20 mouse cellular contexts compared by ENCODE assay signal in genomic region chr11:88549529-88549900, GRCm38 (mm10).
DNase-seq lines count a peak whose midpoint lies in the region; ATAC-seq lines count a peak whose summit lies in the region.
"Had no signal": no experiment of that assay in that cellular context is flagged by ENCODE, and none has a peak within 500 bp of the region (broad histone marks: within the 10 kb centered on the region; RNA-seq: fewer than 3 reads in every experiment).

No protein-coding gene starts in this region.

- 92% methylated on average over 13 of the region's 13 CpGs for WGBS in heart, embryonic 12.5 days
- 79% methylated on average over 13 of the region's 13 CpGs for WGBS in midbrain, embryonic 10.5 days
- WGBS in midbrain, embryonic 16.5 days = 79% methylated on average over 13 of the region's 13 CpGs
- WGBS in embryonic facial prominence, embryonic 10.5 days = 84% methylated on average over 13 of the region's 13 CpGs
- 75% methylated on average over 13 of the region's 13 CpGs for WGBS in midbrain, embryonic 15.5 days

- H3K4me2 ChIP-seq in heart, embryonic 12.5 days = no peak overlapping the region
- no peak overlapping the region for H3K4me2 ChIP-seq in midbrain, embryonic 16.5 days (ENCODE audit: low read length)
- H3K4me2 ChIP-seq in midbrain, embryonic 15.5 days = no peak overlapping the region
- H3K4me2 ChIP-seq: heart, embryonic 15.5 days; liver, embryonic 11.5 days; neural tube, embryonic 13.5 days had no signal

- H3K27me3 ChIP-seq in heart, embryonic 12.5 days (replicated peaks) = no peaks in the 10 kb centered on the region
- no peaks in the 10 kb centered on the region for H3K27me3 ChIP-seq in midbrain, embryonic 10.5 days (ENCODE audit: low read depth, poor library complexity, severe bottlenecking)
- no peaks in the 10 kb centered on the region for H3K27me3 ChIP-seq in midbrain, embryonic 16.5 days (ENCODE audit: control insufficient read depth, insufficient read depth, low read depth, low read length)
- no peaks in the 10 kb centered on the region for H3K27me3 ChIP-seq in embryonic facial prominence, embryonic 10.5 days (replicated peaks; ENCODE audit: low read depth, poor library complexity, severe bottlenecking)
- no peaks in the 10 kb centered on the region for H3K27me3 ChIP-seq in midbrain, embryonic 15.5 days (replicated peaks)
- H3K27me3 ChIP-seq: heart, embryonic 15.5 days; neural tube, embryonic 13.5 days had no signal

- no peak for DNase-seq in heart, postnatal 4 days
- no peak for DNase-seq in midbrain, embryonic 10.5 days (ENCODE audit: low spot score)
- DNase-seq in embryonic facial prominence, embryonic 10.5 days (ENCODE audit: low spot score) = no peak
- no peak for DNase-seq in adrenal gland, postnatal 14 days
- DNase-seq in spleen, adult 12 weeks (ENCODE audit: low spot score) = no peak
- DNase-seq: adrenal gland, adult 2 months; B cell, adult 2 months; cerebellum, adult 11-12 months; gastrocnemius, postnatal 36 days; kidney, adult 9 months; left cerebral cortex, postnatal 4 days; lung, adult 2 months; lung, postnatal 4 days had no signal

- ATAC-seq in heart, embryonic 12.5 days (ENCODE audit: insufficient number of reproducible peaks, low FRiP score) = no peak
- no peak for ATAC-seq in midbrain, embryonic 16.5 days
- no peak for ATAC-seq in midbrain, embryonic 15.5 days (replicated peaks)

- no peak overlapping the region for H3K4me3 ChIP-seq in heart, embryonic 12.5 days
- H3K4me3 ChIP-seq in midbrain, embryonic 10.5 days = no peak overlapping the region
- no peak overlapping the region for H3K4me3 ChIP-seq in midbrain, embryonic 16.5 days (ENCODE audit: low read depth, low read length)
- H3K4me3 ChIP-seq in embryonic facial prominence, embryonic 10.5 days = no peak overlapping the region
- H3K4me3 ChIP-seq in midbrain, embryonic 15.5 days = no peak overlapping the region
- H3K4me3 ChIP-seq: heart, embryonic 15.5 days; neural tube, embryonic 13.5 days had no signal

- H3K9ac ChIP-seq in heart, embryonic 12.5 days = no peak overlapping the region
- no peak overlapping the region for H3K9ac ChIP-seq in midbrain, embryonic 16.5 days (ENCODE audit: low read depth, low read length)
- no peak overlapping the region for H3K9ac ChIP-seq in midbrain, embryonic 15.5 days
- H3K9ac ChIP-seq: heart, embryonic 15.5 days; neural tube, embryonic 13.5 days had no signal

- H3K4me1 ChIP-seq in heart, embryonic 12.5 days (replicated peaks) = peaks cover 81% of the 10 kb centered on the region
- H3K4me1 ChIP-seq in midbrain, embryonic 10.5 days = peaks cover 79% of the 10 kb centered on the region
- H3K4me1 ChIP-seq in midbrain, embryonic 16.5 days (ENCODE audit: control insufficient read depth, insufficient read depth, low read length) = peaks cover 55% of the 10 kb centered on the region
- peaks cover 84% of the 10 kb centered on the region for H3K4me1 ChIP-seq in embryonic facial prominence, embryonic 10.5 days
- peaks cover 77% of the 10 kb centered on the region for H3K4me1 ChIP-seq in midbrain, embryonic 15.5 days

- no peaks in the 10 kb centered on the region for H3K9me3 ChIP-seq in heart, embryonic 12.5 days (replicated peaks)
- H3K9me3 ChIP-seq in midbrain, embryonic 10.5 days (replicated peaks) = no peaks in the 10 kb centered on the region
- H3K9me3 ChIP-seq in midbrain, embryonic 16.5 days (replicated peaks; ENCODE audit: control insufficient read depth, low read length, poor library complexity, severe bottlenecking) = no peaks in the 10 kb centered on the region
- no peaks in the 10 kb centered on the region for H3K9me3 ChIP-seq in embryonic facial prominence, embryonic 10.5 days
- H3K9me3 ChIP-seq in midbrain, embryonic 15.5 days = no peaks in the 10 kb centered on the region
- H3K9me3 ChIP-seq: G1E; heart, embryonic 15.5 days; neural tube, embryonic 13.5 days had no signal

- no peaks in the 10 kb centered on the region for H3K36me3 ChIP-seq in heart, embryonic 12.5 days
- H3K36me3 ChIP-seq in midbrain, embryonic 10.5 days = no peaks in the 10 kb centered on the region
- no peaks in the 10 kb centered on the region for H3K36me3 ChIP-seq in midbrain, embryonic 16.5 days (ENCODE audit: control insufficient read depth, insufficient read depth, low read length)
- no peaks in the 10 kb centered on the region for H3K36me3 ChIP-seq in embryonic facial prominence, embryonic 10.5 days (replicated peaks)
- H3K36me3 ChIP-seq in midbrain, embryonic 15.5 days (replicated peaks) = no peaks in the 10 kb centered on the region
- H3K36me3 ChIP-seq: heart, embryonic 15.5 days; neural tube, embryonic 13.5 days had no signal

- peak overlapping the region; percentile 35 for H3K27ac ChIP-seq in heart, embryonic 12.5 days (ENCODE audit: poor library complexity, severe bottlenecking)
- H3K27ac ChIP-seq in midbrain, embryonic 10.5 days (replicated peaks) = peak overlapping the region; percentile 67
- H3K27ac ChIP-seq in midbrain, embryonic 16.5 days (ENCODE audit: low read length) = no peak overlapping the region
- peak overlapping the region; percentile 73; the same call in 1 of the 2 replicates for H3K27ac ChIP-seq in embryonic facial prominence, embryonic 10.5 days (replicated peaks)
- H3K27ac ChIP-seq in midbrain, embryonic 15.5 days = peak overlapping the region; percentile 61; the same call in 1 of the 2 replicates
- H3K27ac ChIP-seq: heart, embryonic 15.5 days had no signal
